Mouse (Mus musculus): Measurements from ENCODE around the gene Zfp74. TPM values are rescaled to one million over a fixed set of nuclear protein-coding genes. Genes with fewer than 3 reads are reported as not detected.

Zfp74 gene
- 11.7 and 24.1 TPM in 2 replicates for total RNA-seq (2012; rRNA removed)

GRCm38 (mm10) chr7:29953513-29954401 is at the start of gene Zfp74:
Zfp74 (minus strand) TSS chr7:29954089.
- in situ Hi-C loops (cut with MboI; ENCODE audit: low sequenced_read_pairs in 2 of 2, unreplicated experiment in 2 of 2) = no loop called here
- DNase-seq (ENCODE audit: low read depth, low spot score) = peak; percentile 87
- Histone ChIP-seq H3K36me3 (ENCODE audit: control insufficient read depth, insufficient read depth, low read length, poor library complexity, severe bottlenecking) (no peaks in the 10 kb centered on the region), H3K4me1 (ENCODE audit: control insufficient read depth in 2 of 2, insufficient read depth in 2 of 2, low read length in 2 of 2, poor library complexity in 1 of 2) (peaks cover 0 to 2% of the 10 kb centered on the region in 2 experiments; a peak in 1 of 4 replicates), H3K9ac (ENCODE audit: insufficient read depth, low read depth, low read length, poor library complexity, severe bottlenecking) (peak within 1 kb of the TSS; percentile 82), H3K4me3 (ENCODE audit: insufficient read depth in 1 of 2, low read depth in 1 of 2, low read length in 2 of 2, poor library complexity in 1 of 2, severe bottlenecking in 1 of 2) (peak within 1 kb of the TSS; percentile 74 to 81), H3K9me3 (ENCODE audit: control insufficient read depth, insufficient read depth, low read depth, low read length) (no peaks in the 10 kb centered on the region), H3K27ac (ENCODE audit: insufficient read depth, low read depth, low read length, poor library complexity, severe bottlenecking) (peak within 1 kb of the TSS; percentile 20; the same call in 1 of the 2 replicates)
- no peak for TF ChIP-seq ZC3H11A (IDR thresholded peaks at IDR 0.05; ENCODE audit: borderline replicate concordance, low read depth, low read length)
- TF ChIP-seq HCFC1 (IDR thresholded peaks at IDR 0.05; ENCODE audit: borderline replicate concordance, insufficient read depth, low read length) = peak; percentile 91
- TF ChIP-seq CHD2 (IDR thresholded peaks at IDR 0.05; ENCODE audit: low read depth, low read length) = no peak

- DNase-seq (ENCODE audit: low read depth, low spot score) = no peak
- Histone ChIP-seq H3K36me3 (ENCODE audit: control insufficient read depth, insufficient read depth, low read length, poor library complexity, severe bottlenecking) (peaks cover 39% of the 10 kb centered on the region), H3K4me1 (ENCODE audit: control insufficient read depth in 2 of 2, insufficient read depth in 2 of 2, low read length in 2 of 2, poor library complexity in 1 of 2) (no peaks in the 10 kb centered on the region), H3K27ac (ENCODE audit: insufficient read depth, low read depth, low read length, poor library complexity, severe bottlenecking) (no peak overlapping the region), H3K9ac (ENCODE audit: insufficient read depth, low read depth, low read length, poor library complexity, severe bottlenecking) (no peak overlapping the region), H3K4me3 (ENCODE audit: insufficient read depth in 1 of 2, low read depth in 1 of 2, low read length in 2 of 2, poor library complexity in 1 of 2, severe bottlenecking in 1 of 2) (no peak overlapping the region), H3K9me3 (ENCODE audit: control insufficient read depth, insufficient read depth, low read depth, low read length) (no peaks in the 10 kb centered on the region)
- TF ChIP-seq HCFC1 (IDR thresholded peaks at IDR 0.05; ENCODE audit: borderline replicate concordance, insufficient read depth, low read length) (no peak), MAFK (IDR thresholded peaks at IDR 0.05; ENCODE audit: insufficient read depth, low read depth, low read length) (no peak), ZNF384 (IDR thresholded peaks at IDR 0.05; ENCODE audit: low read depth, low read length) (no peak), ZC3H11A (IDR thresholded peaks at IDR 0.05; ENCODE audit: borderline replicate concordance, low read depth, low read length) (no peak), CHD2 (IDR thresholded peaks at IDR 0.05; ENCODE audit: low read depth, low read length) (no peak)
- in situ Hi-C loops (cut with MboI; ENCODE audit: low sequenced_read_pairs in 2 of 2, unreplicated experiment in 2 of 2) = no loop called here
Observed at GRCm38 (mm10) chr7:30000601-30001000, 46.7 kb upstream of the Zfp74 start.

GRCm38 (mm10) chr7:29995134-29995533 is 41.2 kb upstream of the Zfp74 start:
- no peak overlapping the region for H3K9ac ChIP-seq (ENCODE audit: insufficient read depth, low read depth, low read length, poor library complexity, severe bottlenecking)
- no peaks in the 10 kb centered on the region for H3K9me3 ChIP-seq (ENCODE audit: control insufficient read depth, insufficient read depth, low read depth, low read length)
- peaks cover 44% of the 10 kb centered on the region for H3K36me3 ChIP-seq (ENCODE audit: control insufficient read depth, insufficient read depth, low read length, poor library complexity, severe bottlenecking)
- H3K4me1 ChIP-seq (ENCODE audit: control insufficient read depth in 2 of 2, insufficient read depth in 2 of 2, low read length in 2 of 2, poor library complexity in 1 of 2) = peaks cover 0 to 7% of the 10 kb centered on the region in 2 experiments; a peak in 2 of 4 replicates
- no peak for TF ChIP-seq ZNF384 (IDR thresholded peaks at IDR 0.05; ENCODE audit: low read depth, low read length)
- TF ChIP-seq CHD2 (IDR thresholded peaks at IDR 0.05; ENCODE audit: low read depth, low read length) = no peak
- TF ChIP-seq MAFK (IDR thresholded peaks at IDR 0.05; ENCODE audit: insufficient read depth, low read depth, low read length) = no peak
- no peak for TF ChIP-seq HCFC1 (IDR thresholded peaks at IDR 0.05; ENCODE audit: borderline replicate concordance, insufficient read depth, low read length)
- TF ChIP-seq ZC3H11A (IDR thresholded peaks at IDR 0.05; ENCODE audit: borderline replicate concordance, low read depth, low read length) = no peak
- in situ Hi-C loops (cut with MboI; ENCODE audit: low sequenced_read_pairs in 2 of 2, unreplicated experiment in 2 of 2) = no loop called here
- no peak for DNase-seq (ENCODE audit: low read depth, low spot score)
- no peak overlapping the region for H3K27ac ChIP-seq (ENCODE audit: insufficient read depth, low read depth, low read length, poor library complexity, severe bottlenecking)
- no peak overlapping the region for H3K4me3 ChIP-seq (ENCODE audit: insufficient read depth in 1 of 2, low read depth in 1 of 2, low read length in 2 of 2, poor library complexity in 1 of 2, severe bottlenecking in 1 of 2)

- H3K4me3 ChIP-seq (ENCODE audit: insufficient read depth in 1 of 2, low read depth in 1 of 2, low read length in 2 of 2, poor library complexity in 1 of 2, severe bottlenecking in 1 of 2) = no peak overlapping the region
- H3K4me1 ChIP-seq (ENCODE audit: control insufficient read depth in 2 of 2, insufficient read depth in 2 of 2, low read length in 2 of 2, poor library complexity in 1 of 2) = peaks cover 0 to 9% of the 10 kb centered on the region in 2 experiments; a peak in 2 of 4 replicates
- H3K36me3 ChIP-seq (ENCODE audit: control insufficient read depth, insufficient read depth, low read length, poor library complexity, severe bottlenecking) = peaks cover 47% of the 10 kb centered on the region
- TF ChIP-seq ZC3H11A (IDR thresholded peaks at IDR 0.05; ENCODE audit: borderline replicate concordance, low read depth, low read length) (no peak), MAFK (IDR thresholded peaks at IDR 0.05; ENCODE audit: insufficient read depth, low read depth, low read length) (no peak), CHD2 (IDR thresholded peaks at IDR 0.05; ENCODE audit: low read depth, low read length) (no peak), ZNF384 (IDR thresholded peaks at IDR 0.05; ENCODE audit: low read depth, low read length) (no peak), HCFC1 (IDR thresholded peaks at IDR 0.05; ENCODE audit: borderline replicate concordance, insufficient read depth, low read length) (no peak)
- in situ Hi-C loops (cut with MboI; ENCODE audit: low sequenced_read_pairs in 2 of 2, unreplicated experiment in 2 of 2) = no loop called here
- DNase-seq (ENCODE audit: low read depth, low spot score) = no peak
- H3K27ac ChIP-seq (ENCODE audit: insufficient read depth, low read depth, low read length, poor library complexity, severe bottlenecking) = no peak overlapping the region
- no peaks in the 10 kb centered on the region for H3K9me3 ChIP-seq (ENCODE audit: control insufficient read depth, insufficient read depth, low read depth, low read length)
- no peak overlapping the region for H3K9ac ChIP-seq (ENCODE audit: insufficient read depth, low read depth, low read length, poor library complexity, severe bottlenecking)
Observed at GRCm38 (mm10) chr7:29993340-29993739, 39.5 kb upstream of the Zfp74 start.

All from ES-E14 (cell line).